Mouse (Mus musculus): ENCODE measurements around the gene Slc1a7. TPM values are rescaled to one million over a fixed set of nuclear protein-coding genes. Genes with fewer than 3 reads are reported as not detected.

Slc1a7 gene
- total RNA-seq, 1 experiment = 0.18 TPM

GRCm38 (mm10) chr4:108008541-108008940, 40.4 kb downstream of the Slc1a7 start:
- no peaks in the 10 kb centered on the region for H3K4me1 ChIP-seq (ENCODE audit: control insufficient read depth in 2 of 2, insufficient read depth in 2 of 2, low read length in 2 of 2, poor library complexity in 1 of 2)
- in situ Hi-C loops (cut with MboI; ENCODE audit: low sequenced_read_pairs in 2 of 2, unreplicated experiment in 2 of 2) = no loop called here
- no peak for DNase-seq (ENCODE audit: low read depth, low spot score)

GRCm38 (mm10) chr4:108014466-108014865, 46.3 kb downstream of the Slc1a7 start:
- Histone ChIP-seq H3K9me3 (ENCODE audit: control insufficient read depth, insufficient read depth, low read depth, low read length) (no peaks in the 10 kb centered on the region), H3K4me3 (ENCODE audit: insufficient read depth in 1 of 2, low read depth in 1 of 2, low read length in 2 of 2, poor library complexity in 1 of 2, severe bottlenecking in 1 of 2) (no peak overlapping the region), H3K27ac (ENCODE audit: insufficient read depth, low read depth, low read length, poor library complexity, severe bottlenecking) (no peak overlapping the region), H3K9ac (ENCODE audit: insufficient read depth, low read depth, low read length, poor library complexity, severe bottlenecking) (no peak overlapping the region), H3K36me3 (ENCODE audit: control insufficient read depth, insufficient read depth, low read length, poor library complexity, severe bottlenecking) (no peaks in the 10 kb centered on the region), H3K4me1 (ENCODE audit: control insufficient read depth in 2 of 2, insufficient read depth in 2 of 2, low read length in 2 of 2, poor library complexity in 1 of 2) (peaks cover 0 to 3% of the 10 kb centered on the region in 2 experiments; a peak in 1 of 4 replicates)
- in situ Hi-C loops (cut with MboI; ENCODE audit: low sequenced_read_pairs in 2 of 2, unreplicated experiment in 2 of 2) = no loop called here
- no peak for TF ChIP-seq ZNF384 (IDR thresholded peaks at IDR 0.05; ENCODE audit: low read depth, low read length)
- no peak for TF ChIP-seq CHD2 (IDR thresholded peaks at IDR 0.05; ENCODE audit: low read depth, low read length)
- no peak for TF ChIP-seq HCFC1 (IDR thresholded peaks at IDR 0.05; ENCODE audit: borderline replicate concordance, insufficient read depth, low read length)
- no peak for TF ChIP-seq MAFK (IDR thresholded peaks at IDR 0.05; ENCODE audit: insufficient read depth, low read depth, low read length)
- TF ChIP-seq ZC3H11A (IDR thresholded peaks at IDR 0.05; ENCODE audit: borderline replicate concordance, low read depth, low read length) = no peak
- no peak for DNase-seq (ENCODE audit: low read depth, low spot score)

More at GRCm38 (mm10) chr4:108008541-108008940, 40.4 kb downstream of the Slc1a7 start:
- H3K9me3 ChIP-seq (ENCODE audit: control insufficient read depth, insufficient read depth, low read depth, low read length) = no peaks in the 10 kb centered on the region
- no peak overlapping the region for H3K4me3 ChIP-seq (ENCODE audit: insufficient read depth in 1 of 2, low read depth in 1 of 2, low read length in 2 of 2, poor library complexity in 1 of 2, severe bottlenecking in 1 of 2)
- TF ChIP-seq HCFC1 (IDR thresholded peaks at IDR 0.05; ENCODE audit: borderline replicate concordance, insufficient read depth, low read length) (no peak), ZNF384 (IDR thresholded peaks at IDR 0.05; ENCODE audit: low read depth, low read length) (no peak), MAFK (IDR thresholded peaks at IDR 0.05; ENCODE audit: insufficient read depth, low read depth, low read length) (no peak), CHD2 (IDR thresholded peaks at IDR 0.05; ENCODE audit: low read depth, low read length) (no peak), ZC3H11A (IDR thresholded peaks at IDR 0.05; ENCODE audit: borderline replicate concordance, low read depth, low read length) (no peak)
- H3K27ac ChIP-seq (ENCODE audit: insufficient read depth, low read depth, low read length, poor library complexity, severe bottlenecking) = no peak overlapping the region
- H3K9ac ChIP-seq (ENCODE audit: insufficient read depth, low read depth, low read length, poor library complexity, severe bottlenecking) = no peak overlapping the region
- H3K36me3 ChIP-seq (ENCODE audit: control insufficient read depth, insufficient read depth, low read length, poor library complexity, severe bottlenecking) = no peaks in the 10 kb centered on the region

- TF ChIP-seq MAFK (IDR thresholded peaks at IDR 0.05; ENCODE audit: insufficient read depth, low read depth, low read length) = no peak
- TF ChIP-seq ZC3H11A (IDR thresholded peaks at IDR 0.05; ENCODE audit: borderline replicate concordance, low read depth, low read length) = no peak
- TF ChIP-seq CHD2 (IDR thresholded peaks at IDR 0.05; ENCODE audit: low read depth, low read length) = no peak
- TF ChIP-seq HCFC1 (IDR thresholded peaks at IDR 0.05; ENCODE audit: borderline replicate concordance, insufficient read depth, low read length) = no peak
- TF ChIP-seq ZNF384 (IDR thresholded peaks at IDR 0.05; ENCODE audit: low read depth, low read length) = no peak
- DNase-seq (ENCODE audit: low read depth, low spot score) = no peak
- Histone ChIP-seq H3K9ac (ENCODE audit: insufficient read depth, low read depth, low read length, poor library complexity, severe bottlenecking) (no peak overlapping the region), H3K9me3 (ENCODE audit: control insufficient read depth, insufficient read depth, low read depth, low read length) (no peaks in the 10 kb centered on the region), H3K4me1 (ENCODE audit: control insufficient read depth in 2 of 2, insufficient read depth in 2 of 2, low read length in 2 of 2, poor library complexity in 1 of 2) (peaks cover 0 to 3% of the 10 kb centered on the region in 2 experiments; a peak in 1 of 4 replicates), H3K36me3 (ENCODE audit: control insufficient read depth, insufficient read depth, low read length, poor library complexity, severe bottlenecking) (no peaks in the 10 kb centered on the region), H3K27ac (ENCODE audit: insufficient read depth, low read depth, low read length, poor library complexity, severe bottlenecking) (no peak overlapping the region), H3K4me3 (ENCODE audit: insufficient read depth in 1 of 2, low read depth in 1 of 2, low read length in 2 of 2, poor library complexity in 1 of 2, severe bottlenecking in 1 of 2) (no peak overlapping the region)
- in situ Hi-C loops (cut with MboI; ENCODE audit: low sequenced_read_pairs in 2 of 2, unreplicated experiment in 2 of 2) = no loop called here
These were observed 47.1 kb downstream of the Slc1a7 start for GRCm38 (mm10) chr4:108015067-108015765.

- Histone ChIP-seq H3K4me1 (ENCODE audit: control insufficient read depth in 2 of 2, insufficient read depth in 2 of 2, low read length in 2 of 2, poor library complexity in 1 of 2) (peaks cover 0 to 3% of the 10 kb centered on the region in 2 experiments; a peak in 1 of 4 replicates), H3K36me3 (ENCODE audit: control insufficient read depth, insufficient read depth, low read length, poor library complexity, severe bottlenecking) (no peaks in the 10 kb centered on the region), H3K9ac (ENCODE audit: insufficient read depth, low read depth, low read length, poor library complexity, severe bottlenecking) (no peak overlapping the region), H3K9me3 (ENCODE audit: control insufficient read depth, insufficient read depth, low read depth, low read length) (no peaks in the 10 kb centered on the region), H3K27ac (ENCODE audit: insufficient read depth, low read depth, low read length, poor library complexity, severe bottlenecking) (no peak overlapping the region), H3K4me3 (ENCODE audit: insufficient read depth in 1 of 2, low read depth in 1 of 2, low read length in 2 of 2, poor library complexity in 1 of 2, severe bottlenecking in 1 of 2) (no peak overlapping the region)
- TF ChIP-seq HCFC1 (IDR thresholded peaks at IDR 0.05; ENCODE audit: borderline replicate concordance, insufficient read depth, low read length) = no peak
- TF ChIP-seq ZC3H11A (IDR thresholded peaks at IDR 0.05; ENCODE audit: borderline replicate concordance, low read depth, low read length) = no peak
- no peak for TF ChIP-seq MAFK (IDR thresholded peaks at IDR 0.05; ENCODE audit: insufficient read depth, low read depth, low read length)
- TF ChIP-seq CHD2 (IDR thresholded peaks at IDR 0.05; ENCODE audit: low read depth, low read length) = no peak
- DNase-seq (ENCODE audit: low read depth, low spot score) = no peak
- in situ Hi-C loops (cut with MboI; ENCODE audit: low sequenced_read_pairs in 2 of 2, unreplicated experiment in 2 of 2) = no loop called here
These were observed 48.2 kb downstream of the Slc1a7 start for GRCm38 (mm10) chr4:108016321-108016720.
